Mouse (Mus musculus): Measurements from ENCODE around the gene Cd40lg. TPM values are rescaled to one million over a fixed set of nuclear protein-coding genes. Genes with fewer than 3 reads are reported as not detected.

Cd40lg gene
- total and polyA plus RNA-seq, 3 experiments: 0.19 to 0.21 TPM; not detected in 1

- no peak for TF ChIP-seq HCFC1 (IDR thresholded peaks at IDR 0.05; ENCODE audit: low read depth, low read length)
- TF ChIP-seq SMC3 (IDR thresholded peaks at IDR 0.05; ENCODE audit: low read depth, low read length): no peak
- no peak for TF ChIP-seq MXI1 (IDR thresholded peaks at IDR 0.05; ENCODE audit: low read depth, low read length)
- TF ChIP-seq JUND (conservative IDR thresholded peaks at IDR 0.05; ENCODE audit: low read depth, low read length): peak; percentile 86
- 0 out of 2 replicates have a peak, but pooled peaks have one; percentile 33 for TF ChIP-seq CHD2 (IDR thresholded peaks at IDR 0.05; ENCODE audit: low read length)
- peak; percentile 85 for TF ChIP-seq IRF4 (IDR thresholded peaks at IDR 0.05; ENCODE audit: low read depth, low read length)
- no peak; the same call in 1 of the 2 replicates for TF ChIP-seq TCF12 (IDR thresholded peaks at IDR 0.05; ENCODE audit: low read depth, low read length)
- no peak for TF ChIP-seq MAZ (IDR thresholded peaks at IDR 0.05; ENCODE audit: low read depth, low read length)
- 0 out of 2 replicates have a peak, but pooled peaks have one; percentile 46 for TF ChIP-seq MEF2A (IDR thresholded peaks at IDR 0.05; ENCODE audit: borderline replicate concordance, low read depth, low read length)
- TF ChIP-seq USF2 (conservative IDR thresholded peaks at IDR 0.05; ENCODE audit: low read depth, low read length): no peak
Observed at GRCm38 (mm10) chrX:57183359-57183758, 28.6 kb upstream of the Cd40lg start (continued).

- dilution Hi-C loops (cut with MboI; ENCODE audit: extremely low pct_ligation_motif_present, extremely low pct_unique_long_range_greater_than_20kb, low sequenced_read_pairs): no loop called here
- no peak for DNase-seq (ENCODE audit: extremely low read depth)
Observed at GRCm38 (mm10) chrX:57187301-57187700, 24.6 kb upstream of the Cd40lg start.

GRCm38 (mm10) chrX:57189335-57189734 is 22.6 kb upstream of the Cd40lg start:
- H3K9ac ChIP-seq (ENCODE audit: insufficient read depth, low read depth): no peak overlapping the region
- no peaks in the 10 kb centered on the region for H3K27me3 ChIP-seq (replicated peaks)
- H3K79me2 ChIP-seq (replicated peaks; ENCODE audit: control insufficient read depth, extremely low read depth, insufficient read depth, poor library complexity, severe bottlenecking): no peaks in the 10 kb centered on the region
- H3K27ac ChIP-seq (ENCODE audit: insufficient read depth, low read depth): no peak overlapping the region
- H3K9me3 ChIP-seq (replicated peaks; ENCODE audit: low read length): no peaks in the 10 kb centered on the region
- H3K4me3 ChIP-seq (replicated peaks in 1 of 3; ENCODE audit: low read depth in 2 of 3, low read length in 2 of 3, poor library complexity in 1 of 3): no peak overlapping the region
- TF ChIP-seq CHD1 (IDR thresholded peaks at IDR 0.05; ENCODE audit: low read depth, low read length) (no peak), IRF4 (IDR thresholded peaks at IDR 0.05; ENCODE audit: low read depth, low read length) (no peak), MYC (IDR thresholded peaks at IDR 0.05; ENCODE audit: low read depth, low read length) (no peak), PAX5 (IDR thresholded peaks at IDR 0.05; ENCODE audit: low read length) (no peak), ZKSCAN1 (IDR thresholded peaks at IDR 0.05; ENCODE audit: borderline replicate concordance, low read depth, low read length) (no peak), CHD2 (IDR thresholded peaks at IDR 0.05; ENCODE audit: low read length) (no peak), USF2 (conservative IDR thresholded peaks at IDR 0.05; ENCODE audit: low read depth, low read length) (no peak), RAD21 (IDR thresholded peaks at IDR 0.05; ENCODE audit: low read depth, low read length) (no peak), NRF1 (IDR thresholded peaks at IDR 0.05; ENCODE audit: low read depth, low read length) (no peak), CTCF (conservative IDR thresholded peaks at IDR 0.05 in 1 of 2, IDR thresholded peaks at IDR 0.05 in 1 of 2; ENCODE audit: low read depth in 2 of 2, low read length in 2 of 2) (no peak), RCOR1 (conservative IDR thresholded peaks at IDR 0.05; ENCODE audit: low read depth, low read length) (no peak), ZC3H11A (IDR thresholded peaks at IDR 0.05; ENCODE audit: low read depth, low read length) (no peak), BHLHE40 (IDR thresholded peaks at IDR 0.05; ENCODE audit: low read depth, low read length) (no peak)
- no peaks in the 10 kb centered on the region for H3K36me3 ChIP-seq (replicated peaks in 1 of 2; ENCODE audit: control insufficient read depth in 1 of 2, insufficient read depth in 1 of 2, low read length in 1 of 2)
- DNase-seq (ENCODE audit: extremely low read depth): no peak
- in situ Hi-C loops (cut with MboI; ENCODE audit: low pct_ligation_motif_present, low pct_unique_long_range_greater_than_20kb, low sequenced_read_pairs): no loop called here
- no peaks in the 10 kb centered on the region for H3K4me1 ChIP-seq (ENCODE audit: control insufficient read depth in 1 of 2, insufficient read depth in 2 of 2)
- no peak overlapping the region for H3K4me2 ChIP-seq (ENCODE audit: insufficient read depth, low read depth, poor library complexity, severe bottlenecking)
- dilution Hi-C loops (cut with MboI; ENCODE audit: extremely low pct_ligation_motif_present, extremely low pct_unique_long_range_greater_than_20kb, low sequenced_read_pairs): no loop called here

More at GRCm38 (mm10) chrX:57187301-57187700, 24.6 kb upstream of the Cd40lg start:
- Histone ChIP-seq H3K4me2 (ENCODE audit: insufficient read depth, low read depth, poor library complexity, severe bottlenecking) (no peak overlapping the region), H3K4me3 (replicated peaks in 1 of 3; ENCODE audit: low read depth in 2 of 3, low read length in 2 of 3, poor library complexity in 1 of 3) (no peak overlapping the region), H3K27me3 (replicated peaks) (no peaks in the 10 kb centered on the region), H3K4me1 (ENCODE audit: control insufficient read depth in 1 of 2, insufficient read depth in 2 of 2) (peaks cover 0 to 7% of the 10 kb centered on the region in 2 experiments; a peak in 1 of 4 replicates), H3K79me2 (replicated peaks; ENCODE audit: control insufficient read depth, extremely low read depth, insufficient read depth, poor library complexity, severe bottlenecking) (no peaks in the 10 kb centered on the region), H3K36me3 (replicated peaks in 1 of 2; ENCODE audit: control insufficient read depth in 1 of 2, insufficient read depth in 1 of 2, low read length in 1 of 2) (no peaks in the 10 kb centered on the region), H3K9ac (ENCODE audit: insufficient read depth, low read depth) (no peak overlapping the region), H3K27ac (ENCODE audit: insufficient read depth, low read depth) (no peak overlapping the region), H3K9me3 (replicated peaks; ENCODE audit: low read length) (no peaks in the 10 kb centered on the region)
- in situ Hi-C loops (cut with MboI; ENCODE audit: low pct_ligation_motif_present, low pct_unique_long_range_greater_than_20kb, low sequenced_read_pairs): no loop called here
- TF ChIP-seq MXI1 (IDR thresholded peaks at IDR 0.05; ENCODE audit: low read depth, low read length): no peak
